Mouse (Mus musculus): ENCODE data around the gene Sds.

The Sds gene

GRCm38 (mm10) chr5:120476296-120476695 lies at the start of gene Sds:
Sds (plus strand) TSS chr5:120476526.
- DNase-seq (ENCODE audit: low spot score), result no peak

GRCm38 (mm10) chr5:120426572-120426971 lies 49.8 kb upstream of the Sds start:
- no peak for DNase-seq (ENCODE audit: low spot score)

- DNase-seq (ENCODE audit: low spot score), result no peak
These were observed 48.8 kb upstream of the Sds start for GRCm38 (mm10) chr5:120427451-120427938.

- no peak for DNase-seq (ENCODE audit: low spot score)
These were observed 48.0 kb upstream of the Sds start for GRCm38 (mm10) chr5:120428189-120428838.

GRCm38 (mm10) chr5:120428990-120429389 lies 47.3 kb upstream of the Sds start:
- no peak for DNase-seq (ENCODE audit: low spot score)

- DNase-seq (ENCODE audit: low spot score), result no peak
These were observed 46.6 kb upstream of the Sds start for GRCm38 (mm10) chr5:120429692-120430091.

- DNase-seq (ENCODE audit: low spot score), result no peak
These were observed 45.2 kb upstream of the Sds start for GRCm38 (mm10) chr5:120431001-120431583.

- DNase-seq (ENCODE audit: low spot score), result no peak
These were observed 44.5 kb upstream of the Sds start, which contains the start of gene Lhx5 for GRCm38 (mm10) chr5:120431649-120432485. Lhx5 (plus strand) TSS chr5:120431699.

GRCm38 (mm10) chr5:120432486-120433015 lies 43.8 kb upstream of the Sds start:
- no peak for DNase-seq (ENCODE audit: low spot score)

- no peak for DNase-seq (ENCODE audit: low spot score)
These were observed 43.1 kb upstream of the Sds start for GRCm38 (mm10) chr5:120433135-120433760.

GRCm38 (mm10) chr5:120434231-120434735 lies 42.0 kb upstream of the Sds start:
- no peak for DNase-seq (ENCODE audit: low spot score)

- DNase-seq (ENCODE audit: low spot score), result no peak
These were observed 41.2 kb upstream of the Sds start for GRCm38 (mm10) chr5:120435006-120435681.

GRCm38 (mm10) chr5:120435731-120436501 lies 40.4 kb upstream of the Sds start:
- no peak for DNase-seq (ENCODE audit: low spot score)

- DNase-seq (ENCODE audit: low spot score), result no peak
These were observed 39.3 kb upstream of the Sds start for GRCm38 (mm10) chr5:120436885-120437495.

GRCm38 (mm10) chr5:120437539-120437938 lies 38.8 kb upstream of the Sds start:
- DNase-seq (ENCODE audit: low spot score), result no peak

- DNase-seq (ENCODE audit: low spot score), result no peak
These were observed 38.3 kb upstream of the Sds start for GRCm38 (mm10) chr5:120437986-120438385.

- DNase-seq (ENCODE audit: low spot score), result no peak
These were observed 37.9 kb upstream of the Sds start for GRCm38 (mm10) chr5:120438469-120438868.

GRCm38 (mm10) chr5:120438991-120439710 lies 37.2 kb upstream of the Sds start:
- no peak for DNase-seq (ENCODE audit: low spot score)

All from spleen, adult 12 weeks (tissue).